Mouse (Mus musculus) liver, embryonic 12.5 days (tissue): Measurements from ENCODE around the gene Alox8. TPM values are rescaled to one million over a fixed set of nuclear protein-coding genes. Genes with fewer than 3 reads are reported as not detected.

ENCODE experiments used
- ATAC-seq: fragments of 200-750 bp; cut with Nextera tagmentation; 2 replicates; pipeline ENCODE4 v1.8.0; 2017; ENCODE audit warnings: moderate number of reproducible peaks, mild to moderate bottlenecking, moderate library complexity
- H3K27ac ChIP-seq: fragments of 300-500 bp; sonication (generic); 2 replicates; pipeline ENCODE4 v1.5.1; 2016; ENCODE audit warnings: mild to moderate bottlenecking
- H3K27me3 ChIP-seq: fragments of 300-500 bp; sonication (generic); replicated peaks from 2 replicates; pipeline ENCODE4 v1.6.1; 2016; ENCODE audit warnings: mild to moderate bottlenecking, moderate library complexity
- H3K36me3 ChIP-seq: fragments of 300-500 bp; sonication (generic); 2 replicates; pipeline ENCODE4 v1.6.1; 2016; ENCODE audit warnings: mild to moderate bottlenecking, moderate library complexity
- H3K4me1 ChIP-seq: fragments of 300-500 bp; sonication (generic); 2 replicates; pipeline ENCODE4 v1.6.1; 2016
- H3K4me2 ChIP-seq: fragments of 300-500 bp; sonication (generic); 2 replicates; pipeline ENCODE4 v1.6.1; 2016; ENCODE audit warnings: mild to moderate bottlenecking, moderate library complexity
- H3K4me3 ChIP-seq: fragments of 300-500 bp; sonication (generic); 2 replicates; pipeline ENCODE4 v1.5.1; 2016; ENCODE audit warnings: mild to moderate bottlenecking, moderate library complexity
- H3K9ac ChIP-seq: fragments of 300-500 bp; sonication (generic); 2 replicates; pipeline ENCODE4 v1.6.1; 2016; ENCODE audit warnings: mild to moderate bottlenecking, moderate library complexity
- H3K9me3 ChIP-seq: fragments of 300-500 bp; sonication (generic); replicated peaks from 2 replicates; pipeline ENCODE4 v1.6.1; 2016; ENCODE audit warnings: mild to moderate bottlenecking, moderate library complexity
- WGBS: fragments of 180-500 bp; shearing (Covaris S2); methylation state at CpG from one replicate; pipeline ENCODE4 v1.1.7; 2016; ENCODE audit not compliant: insufficient replicate concordance; 5-methylcytosine and 5-hydroxymethylcytosine counted together
- polyA plus RNA-seq: library from polyadenylated mRNA; unstranded; fragments of >200 nt; fragmentation: Nextera tagmentation; extraction: Ambion mirVana; gene quantifications from 2 replicates; pipeline ENCODE4 v1.2.1, GENCODE M21; 2016

Gene Alox8
- polyA plus RNA-seq: not detected in 2 replicates

DNA sequence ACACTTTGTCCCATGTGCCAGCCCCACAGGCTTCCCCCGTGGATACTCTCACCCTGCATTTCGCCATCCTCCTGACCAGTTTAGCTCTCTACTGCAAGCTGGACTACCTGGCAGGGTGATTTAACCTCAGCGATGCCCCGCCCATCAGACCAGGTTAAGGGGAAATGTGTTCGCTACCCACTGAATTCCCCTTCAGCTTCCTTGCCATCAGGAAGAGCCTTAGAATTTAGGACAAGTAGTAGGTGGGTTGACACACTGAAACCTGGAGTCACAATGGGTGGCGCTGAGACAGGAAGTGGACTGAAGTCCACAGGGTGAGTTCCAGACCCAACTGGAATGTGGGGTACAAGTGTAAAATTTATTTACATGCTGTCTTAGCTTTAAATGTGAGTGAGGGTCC is at the start of gene Alox8:
Gene Alox8, minus strand, starts transcription at position 101 of the 400 bp plus-strand sequence.
- H3K9me3 ChIP-seq: no peaks in the 10 kb centered on the region
- H3K36me3 ChIP-seq: no peaks in the 10 kb centered on the region
- 34% methylated on average over 6 of the region's 6 CpGs for WGBS
- no peak for ATAC-seq
- peaks cover 59% of the 10 kb centered on the region for H3K27me3 ChIP-seq
- H3K4me3 ChIP-seq: no peak within 1 kb of the TSS; the same call in 1 of the 2 replicates
- H3K4me1 ChIP-seq: peaks cover 6% of the 10 kb centered on the region; the same call in 1 of the 2 replicates
- no peak within 1 kb of the TSS for H3K9ac ChIP-seq
- H3K27ac ChIP-seq: no peak within 1 kb of the TSS
- H3K4me2 ChIP-seq: peak within 1 kb of the TSS; percentile 42

DNA sequence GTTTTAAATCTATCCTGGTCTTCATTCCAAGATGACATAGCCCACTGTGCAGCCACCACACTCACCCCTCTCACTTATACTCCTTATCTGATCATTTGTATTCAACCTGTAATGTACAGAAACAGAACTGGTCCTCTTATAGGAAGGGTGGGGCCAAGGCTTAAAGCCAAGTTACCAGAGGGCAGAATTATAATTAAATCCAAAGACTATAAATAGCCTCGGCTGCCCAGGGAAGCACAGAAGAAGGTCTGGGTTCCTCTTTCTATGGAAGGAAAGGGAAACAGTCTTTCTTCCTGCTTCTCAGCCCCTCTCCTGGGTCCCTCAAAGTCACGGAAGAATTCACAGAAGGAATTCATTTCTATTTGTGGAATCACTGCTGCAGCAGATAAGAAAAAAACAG is 48.0 kb upstream of the Alox8 start:
- Histone ChIP-seq H3K27me3 (peaks cover 11% of the 10 kb centered on the region; the same call in 1 of the 2 replicates), H3K4me3 (no peak overlapping the region), H3K4me2 (no peak overlapping the region), H3K9ac (no peak overlapping the region), H3K27ac (no peak overlapping the region), H3K4me1 (no peaks in the 10 kb centered on the region), H3K9me3 (no peaks in the 10 kb centered on the region), H3K36me3 (no peaks in the 10 kb centered on the region)
- 13% methylated on average over 2 of the region's 2 CpGs for WGBS
- no peak for ATAC-seq

DNA sequence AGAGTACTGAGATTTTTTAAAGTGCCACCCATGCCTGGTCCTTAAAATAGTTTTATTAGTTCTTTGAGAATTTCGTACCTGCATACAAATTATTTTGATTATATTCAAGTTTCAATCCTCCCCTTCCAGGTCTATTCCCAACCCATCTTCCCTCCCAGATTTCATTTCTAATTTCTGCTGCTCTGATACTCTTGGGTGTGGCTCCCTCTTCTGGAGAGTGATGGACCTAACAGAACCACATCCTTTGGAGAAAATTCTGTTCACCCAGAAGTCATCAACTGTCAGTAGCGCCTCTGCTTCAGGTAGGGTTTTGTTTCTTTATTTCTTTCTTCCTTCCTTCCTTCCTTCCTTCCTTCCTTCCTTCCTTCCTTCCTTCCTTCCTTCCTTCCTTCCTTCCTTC is 47.3 kb upstream of the Alox8 start:
- Histone ChIP-seq H3K4me2 (no peak overlapping the region), H3K36me3 (no peaks in the 10 kb centered on the region), H3K9ac (no peak overlapping the region), H3K4me3 (no peak overlapping the region), H3K27me3 (peaks cover 15% of the 10 kb centered on the region; the same call in 1 of the 2 replicates), H3K4me1 (no peaks in the 10 kb centered on the region), H3K27ac (no peak overlapping the region), H3K9me3 (no peaks in the 10 kb centered on the region)
- 19% methylated on average over 2 of the region's 2 CpGs for WGBS
- no peak for ATAC-seq

- Histone ChIP-seq H3K4me1 (peaks cover 21% of the 10 kb centered on the region), H3K27ac (no peak within 1 kb of the TSS), H3K36me3 (no peaks in the 10 kb centered on the region), H3K9ac (0 out of 2 replicates have a peak within 1 kb of the TSS, but pooled peaks have one; percentile 32), H3K4me3 (peak within 1 kb of the TSS; percentile 45), H3K9me3 (no peaks in the 10 kb centered on the region), H3K27me3 (peaks cover 82% of the 10 kb centered on the region), H3K4me2 (peak within 1 kb of the TSS; percentile 71)
- WGBS: 18% methylated on average over 13 of the region's 13 CpGs
- ATAC-seq: no peak
Measured at GRCm38 (mm10) chr11:69236926-69237260, 39.2 kb upstream of the Alox8 start, which contains the start of gene Gucy2e. Gene Gucy2e (minus strand): TSS chr11:69237036.

DNA sequence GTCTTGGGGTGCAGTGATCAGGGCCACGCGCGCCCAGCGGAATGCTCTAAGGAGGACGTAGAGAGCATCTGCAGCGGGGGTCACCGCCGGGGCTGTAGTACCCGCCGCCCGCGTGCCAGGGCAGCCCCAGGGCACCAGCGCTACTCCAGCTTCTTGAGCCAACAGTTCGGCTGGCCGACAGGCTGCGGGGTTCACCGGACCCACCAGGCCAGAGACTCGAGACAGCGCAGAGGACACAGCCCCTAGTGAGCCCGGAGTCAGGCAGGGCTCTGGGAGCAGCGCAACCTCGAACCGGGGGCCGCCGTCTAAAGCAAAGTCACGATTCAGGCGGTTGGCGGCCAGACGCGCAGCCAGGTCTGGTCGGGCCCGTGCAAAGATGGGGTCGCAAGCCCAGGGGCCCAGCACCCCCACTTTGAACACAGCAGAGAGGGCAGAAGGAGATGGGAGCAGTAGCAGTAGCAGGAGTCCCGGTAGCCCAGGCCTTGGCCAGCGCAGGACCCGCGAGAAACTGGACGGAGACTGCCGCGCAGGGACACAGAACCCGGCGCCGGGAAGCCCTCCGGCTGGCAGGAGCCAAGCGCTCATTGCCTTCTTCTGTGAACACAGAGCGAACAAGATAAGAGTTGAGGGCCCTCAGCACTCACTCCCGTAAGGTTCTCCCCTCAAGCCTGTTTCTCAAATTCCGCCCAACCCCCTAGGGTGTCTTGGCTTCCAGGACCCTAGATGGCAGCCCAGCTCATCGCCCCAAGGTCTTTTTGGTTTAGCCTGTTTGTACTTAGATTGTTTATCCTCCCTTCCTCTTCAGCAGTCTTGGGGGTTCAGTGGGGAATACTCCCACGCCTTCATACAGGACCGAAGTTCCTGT is 38.6 kb upstream of the Alox8 start:
- peak; percentile 15; the same call in 1 of the 2 replicates for ATAC-seq
- Histone ChIP-seq H3K9me3 (no peaks in the 10 kb centered on the region), H3K4me2 (peak overlapping the region; percentile 71), H3K27me3 (peaks cover 88% of the 10 kb centered on the region), H3K36me3 (no peaks in the 10 kb centered on the region), H3K9ac (0 out of 2 replicates have a peak overlapping the region, but pooled peaks have one; percentile 32), H3K4me1 (peaks cover 21% of the 10 kb centered on the region), H3K27ac (no peak overlapping the region), H3K4me3 (peak overlapping the region; percentile 45)
- WGBS: 6% methylated on average over 51 of the region's 51 CpGs

- Histone ChIP-seq H3K9me3 (no peaks in the 10 kb centered on the region), H3K27me3 (peaks cover 86% of the 10 kb centered on the region), H3K4me1 (peaks cover 21% of the 10 kb centered on the region), H3K27ac (no peak overlapping the region), H3K4me3 (peak overlapping the region; percentile 45), H3K4me2 (peak overlapping the region; percentile 71), H3K9ac (0 out of 2 replicates have a peak overlapping the region, but pooled peaks have one; percentile 32), H3K36me3 (no peaks in the 10 kb centered on the region)
- 2% methylated on average over 33 of the region's 33 CpGs for WGBS
- peak; percentile 85 for ATAC-seq
Measured at GRCm38 (mm10) chr11:69235285-69236060, 37.8 kb upstream of the Alox8 start.

GRCm38 (mm10) chr11:69233141-69233540 is 35.5 kb upstream of the Alox8 start:
- no peak overlapping the region for H3K9ac ChIP-seq
- H3K4me2 ChIP-seq: no peak overlapping the region
- no peak for ATAC-seq
- no peaks in the 10 kb centered on the region for H3K36me3 ChIP-seq
- no peak overlapping the region for H3K27ac ChIP-seq
- no peaks in the 10 kb centered on the region for H3K9me3 ChIP-seq
- H3K4me3 ChIP-seq: no peak overlapping the region
- WGBS: 26% methylated on average over 2 of the region's 2 CpGs
- peaks cover 21% of the 10 kb centered on the region for H3K4me1 ChIP-seq
- peaks cover 85% of the 10 kb centered on the region for H3K27me3 ChIP-seq

GRCm38 (mm10) chr11:69230420-69230819 is 32.8 kb upstream of the Alox8 start:
- Histone ChIP-seq H3K36me3 (no peaks in the 10 kb centered on the region), H3K4me1 (peaks cover 6% of the 10 kb centered on the region), H3K9me3 (no peaks in the 10 kb centered on the region), H3K9ac (no peak overlapping the region), H3K4me2 (no peak overlapping the region), H3K27me3 (peaks cover 76% of the 10 kb centered on the region), H3K4me3 (no peak overlapping the region), H3K27ac (no peak overlapping the region)
- 69% methylated on average over 4 of the region's 4 CpGs for WGBS
- no peak for ATAC-seq

- Histone ChIP-seq H3K27ac (no peak overlapping the region), H3K36me3 (no peaks in the 10 kb centered on the region), H3K4me1 (no peaks in the 10 kb centered on the region), H3K27me3 (peaks cover 35% of the 10 kb centered on the region), H3K9ac (no peak overlapping the region), H3K4me3 (no peak overlapping the region), H3K4me2 (no peak overlapping the region), H3K9me3 (no peaks in the 10 kb centered on the region)
- WGBS: 34% methylated on average over 1 of the region's 1 CpGs
- no peak for ATAC-seq
Measured at GRCm38 (mm10) chr11:69225715-69226114, 28.1 kb upstream of the Alox8 start.

DNA sequence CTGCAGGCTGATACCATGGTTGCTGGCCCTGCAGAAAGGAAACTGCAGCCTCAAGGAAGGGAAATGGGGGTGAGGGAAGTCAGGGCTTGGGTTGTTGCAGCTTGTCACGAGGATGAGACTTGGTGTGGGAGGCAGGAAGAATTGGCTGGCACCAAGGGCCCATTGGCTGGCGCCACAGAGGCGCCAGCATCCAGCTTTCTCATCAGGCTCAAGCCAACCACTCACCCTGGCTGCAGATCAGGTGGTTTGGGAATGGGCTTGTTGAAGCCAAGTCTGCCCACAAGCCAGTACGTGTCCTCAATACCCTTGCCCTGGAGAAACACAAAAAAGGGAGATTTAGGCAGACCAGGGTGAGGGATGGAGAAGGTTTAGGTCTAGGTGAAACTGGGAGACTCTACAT is 25.5 kb upstream of the Alox8 start:
- Histone ChIP-seq H3K4me1 (no peaks in the 10 kb centered on the region), H3K9ac (no peak overlapping the region), H3K27ac (no peak overlapping the region), H3K27me3 (peaks cover 19% of the 10 kb centered on the region), H3K4me3 (no peak overlapping the region), H3K36me3 (no peaks in the 10 kb centered on the region), H3K4me2 (no peak overlapping the region), H3K9me3 (no peaks in the 10 kb centered on the region)
- no peak for ATAC-seq
- 65% methylated on average over 4 of the region's 4 CpGs for WGBS

DNA sequence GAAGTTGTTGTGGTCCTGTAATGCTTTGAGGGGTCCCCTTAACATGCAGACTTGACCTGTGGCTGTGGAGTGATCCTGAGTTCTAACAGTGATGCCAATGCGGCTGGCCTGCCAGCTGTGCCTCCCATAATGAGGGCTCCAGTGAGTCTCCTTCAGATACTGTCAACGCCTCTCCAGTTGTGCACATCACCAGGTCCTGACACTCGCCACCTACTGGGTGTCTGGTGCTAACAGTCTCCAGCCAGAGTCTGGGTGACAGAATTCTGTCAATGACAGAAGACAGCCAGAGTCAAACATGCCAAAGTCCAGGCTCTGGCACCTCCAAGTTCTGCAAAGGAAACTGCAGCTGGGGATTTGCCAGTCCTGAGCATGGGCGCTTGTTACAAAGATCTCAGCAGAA is 23.4 kb upstream of the Alox8 start:
- Histone ChIP-seq H3K9me3 (no peaks in the 10 kb centered on the region), H3K4me3 (no peak overlapping the region), H3K4me1 (no peaks in the 10 kb centered on the region), H3K36me3 (no peaks in the 10 kb centered on the region), H3K9ac (no peak overlapping the region), H3K4me2 (no peak overlapping the region), H3K27me3 (peaks cover 6% of the 10 kb centered on the region; the same call in 1 of the 2 replicates), H3K27ac (no peak overlapping the region)
- no peak for ATAC-seq
- 56% methylated on average over 4 of the region's 4 CpGs for WGBS

DNA sequence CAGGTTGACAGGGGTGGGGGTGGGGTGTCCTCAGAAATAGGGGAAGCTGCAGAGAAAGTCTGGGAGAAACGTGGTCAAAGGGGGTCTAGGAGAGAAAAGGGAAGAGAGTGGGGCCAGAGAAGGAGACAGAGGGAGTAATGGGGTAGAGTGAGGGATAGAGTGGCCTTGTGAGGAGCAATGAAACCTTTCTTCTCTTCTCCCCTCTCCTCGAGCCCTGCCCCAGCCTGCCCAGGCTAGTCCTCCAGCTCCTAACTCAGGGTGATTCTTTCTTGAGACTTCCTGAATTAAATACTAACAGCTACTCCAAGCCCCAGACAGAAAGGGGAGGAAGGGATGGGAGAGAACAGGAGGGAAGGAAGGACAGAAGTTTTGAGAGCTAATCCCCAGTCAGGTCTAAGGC is 21.0 kb upstream of the Alox8 start:
- Histone ChIP-seq H3K9ac (no peak overlapping the region), H3K4me3 (no peak overlapping the region), H3K27me3 (peaks cover 6% of the 10 kb centered on the region; the same call in 1 of the 2 replicates), H3K27ac (no peak overlapping the region), H3K36me3 (no peaks in the 10 kb centered on the region), H3K4me2 (no peak overlapping the region), H3K9me3 (no peaks in the 10 kb centered on the region), H3K4me1 (no peaks in the 10 kb centered on the region)
- no peak for ATAC-seq
- WGBS: 21% methylated on average over 1 of the region's 2 CpGs
